Mouse (Mus musculus): Measurements from ENCODE around the gene 2010111I01Rik.

DNA sequence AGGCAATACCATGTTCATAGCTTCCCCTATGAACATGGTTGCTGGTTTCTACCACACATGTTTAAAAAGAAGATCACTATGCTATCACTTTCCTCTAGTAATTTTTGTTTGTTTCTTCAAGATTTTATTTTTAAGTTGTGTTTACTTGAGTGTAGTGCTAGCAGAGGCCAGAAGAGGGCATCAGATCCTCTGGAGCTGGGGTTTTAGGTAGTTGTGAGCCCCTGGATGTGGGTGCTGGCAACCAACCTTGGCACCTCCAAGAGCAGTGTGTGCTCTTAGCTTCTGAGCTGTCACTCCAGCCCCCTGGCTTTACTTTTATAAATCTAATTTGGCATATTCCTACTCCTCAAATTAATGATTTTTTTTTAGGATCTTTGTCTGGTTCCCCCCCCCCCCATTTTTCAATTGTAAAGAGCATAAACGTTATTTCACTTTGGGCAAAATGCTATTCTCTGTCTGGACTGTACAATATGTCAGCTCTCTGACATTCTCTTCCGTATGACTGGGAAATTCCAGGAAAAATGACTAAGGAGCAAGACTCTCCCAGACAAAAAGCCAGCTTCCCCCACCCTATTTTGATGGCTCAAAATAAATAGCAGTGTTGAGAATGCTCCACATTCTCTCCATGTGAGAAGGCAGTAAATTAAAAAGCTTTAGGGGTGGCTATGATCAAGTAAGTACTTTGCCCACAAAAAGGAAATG lies 81.0 kb downstream of the 2010111I01Rik start:
- TF ChIP-seq CTCF (conservative IDR thresholded peaks at IDR 0.05; ENCODE audit: insufficient read depth, insufficient read length, low read depth, low read length) (no peak), POLR2A (IDR thresholded peaks at IDR 0.05; ENCODE audit: low read depth, low read length) (no peak)

Measured in kidney, adult 2 months (tissue).